Mouse (Mus musculus): ENCODE results near the gene Crebl2.

GRCm38 (mm10) chr6:134819741-134820140 lies 10.2 kb upstream of the Crebl2 start:
- TF ChIP-seq CTCF (IDR thresholded peaks at IDR 0.05; ENCODE audit: low read depth) (no peak), EP300 (IDR thresholded peaks at IDR 0.05; ENCODE audit: low read depth) (no peak)
